Mouse (Mus musculus): Measurements from ENCODE around the gene Gm4175. TPM values are rescaled to one million over a fixed set of nuclear protein-coding genes. Genes with fewer than 3 reads are reported as not detected.
"Not testable (repeated sequence)": the region's sequence is repeated elsewhere in the genome, so short reads cannot be mapped to it uniquely, and the experiment has no call there.

Gm4175 gene
- total RNA-seq (2021), result not detected
- long read RNA-seq, experiment 1, result 0 reads
- long read RNA-seq, experiment 2, result 0 reads

DNA sequence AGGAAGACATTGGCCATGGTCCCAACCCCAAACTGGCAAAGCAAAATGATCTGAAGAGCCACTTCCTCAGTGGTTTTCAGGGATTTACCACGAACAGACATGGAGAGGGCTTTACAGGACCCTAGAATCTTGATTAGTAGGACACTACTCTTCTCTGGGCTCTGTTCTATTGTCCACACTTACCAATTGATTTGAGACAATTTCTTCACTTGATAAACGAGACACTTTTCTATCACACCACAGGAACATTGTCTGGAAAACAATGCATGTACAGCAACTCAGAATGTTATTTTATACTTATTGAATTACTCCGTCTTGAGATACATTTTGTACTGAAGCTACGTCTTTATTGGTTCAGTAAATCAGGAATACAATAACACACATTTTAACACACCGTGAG is at the start of gene Gm4175:
Gene Gm4175 (minus strand): TSS at position 101 of the 400 bp plus-strand sequence.
- not testable (repeated sequence) for DNase-seq (ENCODE audit: low spot score in 2 of 2)

DNA sequence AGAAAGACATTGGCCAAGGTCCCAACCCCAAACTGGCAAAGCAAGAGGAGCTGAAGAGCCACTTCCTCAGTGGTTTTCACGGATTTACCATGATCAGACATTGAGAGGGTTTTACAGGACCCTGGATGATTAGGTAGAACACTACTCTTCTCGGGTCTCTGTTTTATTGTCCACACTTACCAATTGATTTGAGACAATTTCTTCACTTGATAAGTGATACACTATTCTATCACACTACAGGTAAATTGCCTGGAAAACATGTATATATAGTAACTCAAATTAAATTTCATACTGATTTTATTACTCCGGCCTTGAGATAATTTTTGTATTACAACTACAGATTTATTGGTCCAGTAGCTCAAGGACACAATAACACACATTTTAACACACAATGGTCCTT is 35.4 kb upstream of the Gm4175 start, which contains the start of gene Gm4177:
Gene Gm4177 (minus strand): TSS at position 101 of the 400 bp plus-strand sequence.
- not testable (repeated sequence) for DNase-seq (ENCODE audit: low spot score in 2 of 2)

Other genes starting within 250 kb of the Gm4175 start
- gene Vmn1r130, start 249.7 kb downstream of the Gm4175 start, total RNA-seq (2021), result not detected
- gene Vmn1r131, start 215.4 kb downstream of the Gm4175 start, total RNA-seq (2021), result not detected
- not detected for gene Vmn1r132, start 147.4 kb downstream of the Gm4175 start, total RNA-seq (2021)
- not detected for gene Gm4177, start 35.3 kb upstream of the Gm4175 start, total RNA-seq (2021)
- gene Vmn1r135, start 70.9 kb upstream of the Gm4175 start, total RNA-seq (2021), result not detected
- not detected for gene Gm5725, start 82.8 kb upstream of the Gm4175 start, total RNA-seq (2021)
- not detected for gene Gm5891, start 159.8 kb upstream of the Gm4175 start, total RNA-seq (2021)
- not detected for gene Vmn1r137, start 233.1 kb upstream of the Gm4175 start, total RNA-seq (2021)

Data from left cerebral cortex, adult 18-20 months (tissue).